Mouse (Mus musculus) hindbrain, postnatal 0 days (tissue): Measurements from ENCODE around the gene Sorbs1. TPM values are rescaled to one million over a fixed set of nuclear protein-coding genes. Genes with fewer than 3 reads are reported as not detected.

Source experiments
- ATAC-seq: fragments of 200-750 bp; cut with Nextera tagmentation; 2 replicates; pipeline ENCODE4 v1.8.0; 2017; ENCODE audit warnings: mild to moderate bottlenecking, moderate TSS enrichment, moderate library complexity
- DNase-seq: peaks from one replicate; pipeline ENCODE4 v3.0.0-alpha.2; 2015; ENCODE audit warnings: low spot score
- H3K27ac ChIP-seq: fragments of 300-500 bp; sonication (generic); 2 replicates; pipeline ENCODE4 v1.5.1; 2014; ENCODE audit warnings: mild to moderate bottlenecking
- H3K27me3 ChIP-seq: fragments of 300-500 bp; sonication (generic); 2 replicates; pipeline ENCODE4 v1.6.1; 2014; ENCODE audit warnings: low read length, mixed read lengths; ENCODE audit not compliant: insufficient read depth
- H3K36me3 ChIP-seq: fragments of 300-500 bp; sonication (generic); 2 replicates; pipeline ENCODE4 v1.6.1; 2014; ENCODE audit warnings: low read length, mixed read lengths; ENCODE audit not compliant: insufficient read depth
- H3K4me1 ChIP-seq: fragments of 300-500 bp; sonication (generic); 2 replicates; pipeline ENCODE4 v1.6.1; 2014; ENCODE audit warnings: antibody characterized with exemption, low read length, mixed read lengths; ENCODE audit not compliant: insufficient read depth
- H3K4me2 ChIP-seq: fragments of 300-500 bp; sonication (generic); 2 replicates; pipeline ENCODE4 v1.6.1; 2014; ENCODE audit warnings: low read depth, mild to moderate bottlenecking, low read length, moderate library complexity, mixed read lengths
- H3K4me3 ChIP-seq: fragments of 300-500 bp; sonication (generic); 2 replicates; pipeline ENCODE4 v1.5.1; 2014; ENCODE audit warnings: low read length
- H3K9ac ChIP-seq: fragments of 300-500 bp; sonication (generic); replicated peaks from 2 replicates; pipeline ENCODE4 v1.6.1; 2014; ENCODE audit warnings: mild to moderate bottlenecking, low read length, moderate library complexity, mixed read lengths
- H3K9me3 ChIP-seq: fragments of 300-500 bp; sonication (generic); 2 replicates; pipeline ENCODE4 v1.6.1; 2016; ENCODE audit warnings: low read length, mixed read lengths
- CTCF ChIP-seq: IDR thresholded peaks from 2 replicates; pipeline ENCODE4 v1.5.1; 2016; ENCODE audit warnings: antibody characterized with exemption, control low read depth, low read depth
- WGBS: fragments of 180-500 bp; shearing (Covaris S2); extraction: QIAGEN DNeasy Blood & Tissue Kit; methylation state at CpG from one replicate; pipeline ENCODE4 v1.1.7; 2014; 5-methylcytosine and 5-hydroxymethylcytosine counted together
- polyA plus RNA-seq: library from polyadenylated mRNA; unstranded; fragments of >200 nt; fragmentation: Nextera tagmentation; extraction: Ambion mirVana; gene quantifications from 2 replicates; pipeline ENCODE4 v1.2.1, GENCODE M21; 2015
- total RNA-seq: library from RNA; depleted of rRNA; stranded (reverse); fragments of >200 nt; gene quantifications from 2 replicates; pipeline ENCODE4 v1.2.3, GENCODE M21; 2014

The Sorbs1 gene
- total and polyA plus RNA-seq, 2 experiments from 2014 or later: 52.4 to 70.4 TPM

DNA sequence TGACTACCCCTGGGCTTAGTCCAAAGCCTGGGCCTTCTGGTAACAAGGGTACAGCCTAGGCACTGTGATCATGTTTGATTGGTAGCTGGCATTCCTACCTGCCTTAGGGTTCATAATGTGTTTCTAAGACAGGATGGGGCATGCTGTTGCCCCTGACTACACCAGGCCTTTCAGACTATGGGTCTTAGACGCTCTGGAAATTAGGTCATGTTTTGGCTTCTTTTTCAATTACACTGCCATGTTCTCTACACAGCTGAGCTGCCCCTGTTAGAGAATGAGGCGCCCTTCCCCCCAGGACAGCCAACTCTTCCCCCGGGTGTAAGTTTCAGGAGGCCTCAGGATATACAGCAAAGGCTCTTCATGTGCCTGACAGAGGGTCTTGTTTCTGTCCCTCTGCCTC lies 191.4 kb downstream of the Sorbs1 start:
- Histone ChIP-seq H3K4me2 (no peak overlapping the region), H3K27ac (no peak overlapping the region), H3K4me1 (no peaks in the 10 kb centered on the region), H3K4me3 (no peak overlapping the region), H3K9me3 (no peaks in the 10 kb centered on the region), H3K9ac (no peak overlapping the region), H3K36me3 (peaks cover 49% of the 10 kb centered on the region; the same call in 1 of the 2 replicates), H3K27me3 (no peaks in the 10 kb centered on the region)
- ATAC-seq (peak; percentile 68), DNase-seq (no peak)
- WGBS: 74% methylated on average over 3 of the region's 3 CpGs
- no peak for TF ChIP-seq CTCF

- no peak overlapping the region for H3K27ac ChIP-seq
- H3K36me3 ChIP-seq: peaks cover 37% of the 10 kb centered on the region
- H3K9me3 ChIP-seq: no peaks in the 10 kb centered on the region
- no peak for DNase-seq
- H3K9ac ChIP-seq: no peak overlapping the region
- no peak overlapping the region for H3K4me2 ChIP-seq
- H3K27me3 ChIP-seq: no peaks in the 10 kb centered on the region
- 89% methylated on average over 3 of the region's 3 CpGs for WGBS
- H3K4me1 ChIP-seq: no peaks in the 10 kb centered on the region
- H3K4me3 ChIP-seq: no peak overlapping the region
- TF ChIP-seq CTCF: no peak
- ATAC-seq: no peak
Measured at GRCm38 (mm10) chr19:40319199-40319598, 194.4 kb downstream of the Sorbs1 start.

DNA sequence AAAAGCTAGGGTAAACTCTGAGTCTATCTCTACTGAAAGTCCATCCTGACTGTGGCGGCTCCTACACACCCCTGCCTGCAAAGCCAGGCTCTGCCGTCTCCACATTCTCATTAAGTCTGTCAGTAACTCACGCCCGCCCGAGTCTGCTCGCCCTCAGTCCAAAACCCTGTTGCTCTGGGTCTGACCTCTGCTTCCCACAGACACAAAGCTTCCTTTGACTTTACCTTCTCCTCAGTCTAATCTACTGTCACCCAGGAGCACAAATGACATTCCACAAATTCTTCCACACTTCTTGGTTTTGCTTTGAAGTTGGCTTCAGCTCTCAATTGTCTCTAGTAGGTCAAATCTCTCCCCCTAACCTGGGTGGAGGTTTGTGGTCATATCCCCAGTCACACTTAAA lies 195.1 kb downstream of the Sorbs1 start:
- no peak for ATAC-seq
- DNase-seq: no peak
- H3K36me3 ChIP-seq: peaks cover 38% of the 10 kb centered on the region
- no peak overlapping the region for H3K9ac ChIP-seq
- no peak overlapping the region for H3K27ac ChIP-seq
- H3K27me3 ChIP-seq: no peaks in the 10 kb centered on the region
- no peaks in the 10 kb centered on the region for H3K4me1 ChIP-seq
- no peak overlapping the region for H3K4me2 ChIP-seq
- no peaks in the 10 kb centered on the region for H3K9me3 ChIP-seq
- 34% methylated on average over 6 of the region's 6 CpGs for WGBS
- H3K4me3 ChIP-seq: no peak overlapping the region
- TF ChIP-seq CTCF: no peak

GRCm38 (mm10) chr19:40317001-40317400 lies 196.6 kb downstream of the Sorbs1 start:
- no peaks in the 10 kb centered on the region for H3K9me3 ChIP-seq
- no peaks in the 10 kb centered on the region for H3K4me1 ChIP-seq
- TF ChIP-seq CTCF: no peak
- H3K9ac ChIP-seq: no peak overlapping the region
- no peak overlapping the region for H3K4me3 ChIP-seq
- H3K36me3 ChIP-seq: peaks cover 45% of the 10 kb centered on the region
- no peak for DNase-seq
- no peak overlapping the region for H3K27ac ChIP-seq
- H3K4me2 ChIP-seq: no peak overlapping the region
- no peak for ATAC-seq
- H3K27me3 ChIP-seq: no peaks in the 10 kb centered on the region
- 53% methylated on average over 4 of the region's 4 CpGs for WGBS

DNA sequence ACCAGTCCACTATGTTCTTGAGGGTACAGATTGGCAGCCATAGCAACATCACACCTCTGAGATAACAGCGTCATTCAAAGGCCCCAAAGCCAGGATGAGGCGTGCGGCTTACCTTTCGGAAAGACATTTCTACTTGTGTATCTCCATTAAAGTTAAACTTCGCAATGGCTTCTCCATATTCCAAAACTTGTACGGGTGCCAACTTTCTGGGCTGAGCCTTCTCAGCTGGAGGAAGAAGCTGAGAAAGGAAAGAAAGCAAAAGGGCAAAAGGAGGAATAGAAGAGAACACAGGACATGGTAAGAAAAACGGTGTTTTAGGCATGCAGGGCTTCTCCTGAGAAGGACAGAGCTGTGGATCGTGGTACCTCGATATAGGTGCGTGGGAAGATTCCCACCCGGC lies 199.3 kb downstream of the Sorbs1 start:
- Histone ChIP-seq H3K36me3 (peaks cover 49% of the 10 kb centered on the region), H3K4me1 (no peaks in the 10 kb centered on the region), H3K27ac (no peak overlapping the region), H3K9ac (no peak overlapping the region), H3K27me3 (no peaks in the 10 kb centered on the region), H3K4me2 (no peak overlapping the region), H3K9me3 (no peaks in the 10 kb centered on the region), H3K4me3 (no peak overlapping the region)
- DNase-seq (no peak), ATAC-seq (no peak)
- 94% methylated on average over 11 of the region's 11 CpGs for WGBS
- no peak for TF ChIP-seq CTCF

GRCm38 (mm10) chr19:40311631-40312030 lies 201.9 kb downstream of the Sorbs1 start:
- H3K4me3 ChIP-seq: no peak overlapping the region
- no peaks in the 10 kb centered on the region for H3K9me3 ChIP-seq
- no peaks in the 10 kb centered on the region for H3K27me3 ChIP-seq
- no peak overlapping the region for H3K27ac ChIP-seq
- no peaks in the 10 kb centered on the region for H3K4me1 ChIP-seq
- no peak for TF ChIP-seq CTCF
- 94% methylated on average over 8 of the region's 8 CpGs for WGBS
- no peak overlapping the region for H3K9ac ChIP-seq
- DNase-seq: no peak
- no peak overlapping the region for H3K4me2 ChIP-seq
- peaks cover 40% of the 10 kb centered on the region for H3K36me3 ChIP-seq
- no peak for ATAC-seq

DNA sequence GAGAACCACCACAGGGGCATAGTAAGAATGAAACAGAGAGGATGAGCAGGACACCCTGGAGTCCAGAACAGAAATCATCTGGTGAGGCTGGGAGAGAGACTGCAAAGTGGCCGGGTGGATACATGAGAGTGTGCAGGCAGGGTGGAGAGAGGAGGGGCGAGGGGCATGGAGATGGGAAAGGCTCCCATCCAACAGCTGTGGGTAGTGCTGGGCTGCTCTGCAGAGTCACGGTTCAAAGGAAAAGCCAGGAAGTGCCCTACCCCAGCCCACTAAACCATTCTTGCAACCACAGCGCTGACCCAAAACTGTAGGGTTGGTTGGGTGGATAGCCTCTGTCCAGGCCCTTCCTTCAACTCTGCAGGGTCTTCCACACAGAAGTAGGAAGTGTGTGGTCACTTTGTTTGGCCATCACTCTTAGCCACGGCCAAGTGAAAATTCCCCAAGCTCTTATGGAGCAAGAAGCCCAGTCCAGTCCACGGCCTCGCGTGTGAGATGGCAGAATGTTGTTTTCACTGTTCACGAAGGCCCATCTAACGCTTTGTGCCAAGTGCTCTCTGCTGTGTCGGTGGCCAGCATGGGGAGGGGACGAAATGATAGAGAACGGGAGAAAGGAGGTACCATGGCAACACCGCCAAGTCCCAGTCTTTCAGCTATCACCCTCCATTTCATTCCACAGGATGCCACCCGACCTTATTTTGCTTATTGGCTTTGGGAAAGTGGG lies 203.0 kb downstream of the Sorbs1 start:
- WGBS: 76% methylated on average over 15 of the region's 15 CpGs
- no peak for TF ChIP-seq CTCF
- no peak overlapping the region for H3K9ac ChIP-seq
- H3K4me2 ChIP-seq: no peak overlapping the region
- no peaks in the 10 kb centered on the region for H3K4me1 ChIP-seq
- DNase-seq: no peak
- H3K27me3 ChIP-seq: no peaks in the 10 kb centered on the region
- H3K27ac ChIP-seq: no peak overlapping the region
- H3K36me3 ChIP-seq: peaks cover 38% of the 10 kb centered on the region
- ATAC-seq: no peak
- no peak overlapping the region for H3K4me3 ChIP-seq
- no peaks in the 10 kb centered on the region for H3K9me3 ChIP-seq
